Mouse (Mus musculus): ENCODE data around the gene Parp4. TPM values are rescaled to one million over a fixed set of nuclear protein-coding genes. Genes with fewer than 3 reads are reported as not detected.

Gene Parp4
- 0.80 and 1.1 TPM in 2 replicates for polyA plus RNA-seq (2014; fragmentation: Nextera tagmentation; extraction: Ambion mirVana)

DNA sequence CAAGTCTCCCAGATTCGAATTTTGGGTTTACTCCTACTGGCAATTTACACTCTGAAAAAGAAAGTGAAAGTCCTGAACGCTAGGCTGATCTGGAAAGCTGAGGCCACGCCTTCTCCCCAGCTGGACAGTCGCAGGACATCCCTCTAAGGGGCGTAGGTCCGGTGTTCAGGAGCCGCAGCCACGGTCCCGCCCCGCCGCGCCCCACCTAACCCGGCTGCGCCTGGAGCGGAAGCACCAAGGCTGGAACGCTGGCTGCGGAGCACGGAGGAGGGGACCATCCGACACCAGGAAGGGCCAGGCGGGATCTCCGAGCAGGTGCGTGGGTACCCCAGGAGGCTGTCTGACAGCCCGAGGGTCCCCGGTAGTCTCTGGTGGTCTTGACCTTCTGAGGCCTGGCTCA is at the start of gene Parp4, which contains the start of gene Cenpj:
Gene Parp4, plus strand, starts transcription at position 204 of the 400 bp plus-strand sequence.
Gene Cenpj, minus strand, starts transcription at position 10 of the 400 bp plus-strand sequence.
- WGBS = under 1% methylated on average over 24 of the region's 24 CpGs
- DNase-seq (ENCODE audit: low spot score) (peak; percentile 45), ATAC-seq (no peak)
- Histone ChIP-seq H3K36me3 (ENCODE audit: control insufficient read depth, insufficient read depth, low read length) (no peaks in the 10 kb centered on the region), H3K9ac (ENCODE audit: low read length) (peak within 1 kb of the TSS; percentile 62), H3K4me2 (ENCODE audit: low read length) (peak within 1 kb of the TSS; percentile 59), H3K27ac (ENCODE audit: low read depth, low read length) (no peak within 1 kb of the TSS), H3K4me1 (ENCODE audit: control insufficient read depth, insufficient read depth, low read length) (peaks cover 2% of the 10 kb centered on the region; the same call in 1 of the 2 replicates), H3K9me3 (replicated peaks; ENCODE audit: control insufficient read depth, low read length) (no peaks in the 10 kb centered on the region), H3K27me3 (replicated peaks; ENCODE audit: control insufficient read depth, insufficient read depth, low read length) (no peaks in the 10 kb centered on the region; the same call in 1 of the 2 replicates), H3K4me3 (ENCODE audit: low read depth, low read length) (peak within 1 kb of the TSS; percentile 36)

DNA sequence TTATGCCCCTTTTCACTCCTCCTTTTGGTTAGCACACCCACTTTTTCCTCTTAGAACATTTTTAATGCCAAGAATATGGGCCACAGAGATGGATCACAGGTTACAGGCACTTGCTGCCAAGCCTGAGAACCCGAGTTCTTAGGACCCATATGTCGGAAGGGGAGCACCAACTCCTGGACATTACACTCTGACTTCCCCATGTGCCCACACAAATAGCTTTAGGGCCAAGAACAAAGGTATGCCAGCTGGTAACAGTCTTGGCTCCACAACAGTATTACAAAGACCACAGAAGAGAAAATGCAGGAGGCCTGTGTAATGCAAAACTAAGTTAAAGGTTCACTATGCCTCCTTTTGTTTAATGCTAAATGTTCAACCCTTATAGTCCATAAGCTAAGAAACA is 44.6 kb upstream of the Parp4 start:
- ATAC-seq = no peak
- no peak overlapping the region for H3K4me2 ChIP-seq (ENCODE audit: low read length)
- no peak overlapping the region for H3K9ac ChIP-seq (ENCODE audit: low read length)
- H3K4me3 ChIP-seq (ENCODE audit: low read depth, low read length) = no peak overlapping the region
- WGBS = 89% methylated on average over 2 of the region's 2 CpGs
- H3K4me1 ChIP-seq (ENCODE audit: control insufficient read depth, insufficient read depth, low read length) = no peaks in the 10 kb centered on the region
- no peak for DNase-seq (ENCODE audit: low spot score)
- H3K36me3 ChIP-seq (ENCODE audit: control insufficient read depth, insufficient read depth, low read length) = peaks cover 64% of the 10 kb centered on the region
- no peaks in the 10 kb centered on the region for H3K9me3 ChIP-seq (replicated peaks; ENCODE audit: control insufficient read depth, low read length)
- H3K27ac ChIP-seq (ENCODE audit: low read depth, low read length) = no peak overlapping the region
- no peaks in the 10 kb centered on the region for H3K27me3 ChIP-seq (replicated peaks; ENCODE audit: control insufficient read depth, insufficient read depth, low read length)

DNA sequence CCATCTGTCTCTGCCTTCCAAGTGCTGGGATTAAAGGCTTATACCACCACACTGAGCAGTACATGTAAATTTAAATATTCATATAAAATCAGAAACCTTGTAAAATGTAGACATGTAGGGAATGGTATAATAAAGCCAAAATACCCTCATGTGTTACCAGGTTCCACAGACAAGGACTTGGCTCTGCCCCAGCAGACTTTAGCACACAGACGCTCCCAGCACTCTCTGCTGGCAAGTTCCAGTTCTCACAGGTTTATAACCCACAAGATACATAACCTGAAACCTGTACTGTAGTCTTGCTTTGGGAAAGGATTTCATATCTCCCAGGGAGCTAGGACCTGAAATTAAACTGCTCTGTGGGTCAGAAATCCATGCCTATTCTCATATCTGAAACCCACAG is 30.5 kb upstream of the Parp4 start:
- no peak overlapping the region for H3K27ac ChIP-seq (ENCODE audit: low read depth, low read length)
- peaks cover 22% of the 10 kb centered on the region for H3K36me3 ChIP-seq (ENCODE audit: control insufficient read depth, insufficient read depth, low read length)
- H3K9me3 ChIP-seq (replicated peaks; ENCODE audit: control insufficient read depth, low read length) = no peaks in the 10 kb centered on the region
- H3K27me3 ChIP-seq (replicated peaks; ENCODE audit: control insufficient read depth, insufficient read depth, low read length) = no peaks in the 10 kb centered on the region
- 82% methylated on average over 1 of the region's 1 CpGs for WGBS
- H3K4me3 ChIP-seq (ENCODE audit: low read depth, low read length) = no peak overlapping the region
- ATAC-seq (no peak), DNase-seq (ENCODE audit: low spot score) (peak; percentile 5)
- H3K9ac ChIP-seq (ENCODE audit: low read length) = no peak overlapping the region
- no peaks in the 10 kb centered on the region for H3K4me1 ChIP-seq (ENCODE audit: control insufficient read depth, insufficient read depth, low read length)
- no peak overlapping the region for H3K4me2 ChIP-seq (ENCODE audit: low read length)

DNA sequence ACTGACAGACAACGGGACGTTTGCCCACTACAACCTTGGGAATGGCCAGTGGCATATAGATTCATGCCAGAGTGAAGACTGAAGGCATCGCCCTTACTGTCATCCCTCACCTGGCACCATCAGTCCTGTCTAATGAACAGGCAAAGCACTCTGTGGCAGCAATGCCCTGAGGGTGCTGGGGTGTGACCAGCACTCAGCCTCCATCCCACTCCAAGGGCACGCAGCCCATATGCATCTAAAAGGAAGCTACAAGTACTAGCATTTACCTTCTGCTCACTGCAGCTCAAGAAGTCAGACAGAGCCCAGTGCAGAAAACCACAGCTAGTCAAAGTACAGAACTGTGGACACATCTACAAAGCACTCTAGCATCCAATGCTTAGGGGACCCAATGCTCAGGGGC is 29.9 kb upstream of the Parp4 start:
- H3K27me3 ChIP-seq (replicated peaks; ENCODE audit: control insufficient read depth, insufficient read depth, low read length) = no peaks in the 10 kb centered on the region
- H3K4me3 ChIP-seq (ENCODE audit: low read depth, low read length) = no peak overlapping the region
- no peaks in the 10 kb centered on the region for H3K4me1 ChIP-seq (ENCODE audit: control insufficient read depth, insufficient read depth, low read length)
- H3K4me2 ChIP-seq (ENCODE audit: low read length) = no peak overlapping the region
- H3K9ac ChIP-seq (ENCODE audit: low read length) = no peak overlapping the region
- H3K9me3 ChIP-seq (replicated peaks; ENCODE audit: control insufficient read depth, low read length) = no peaks in the 10 kb centered on the region
- no peak for DNase-seq (ENCODE audit: low spot score)
- WGBS = 91% methylated on average over 4 of the region's 4 CpGs
- peaks cover 25% of the 10 kb centered on the region for H3K36me3 ChIP-seq (ENCODE audit: control insufficient read depth, insufficient read depth, low read length)
- no peak overlapping the region for H3K27ac ChIP-seq (ENCODE audit: low read depth, low read length)
- no peak for ATAC-seq

DNA sequence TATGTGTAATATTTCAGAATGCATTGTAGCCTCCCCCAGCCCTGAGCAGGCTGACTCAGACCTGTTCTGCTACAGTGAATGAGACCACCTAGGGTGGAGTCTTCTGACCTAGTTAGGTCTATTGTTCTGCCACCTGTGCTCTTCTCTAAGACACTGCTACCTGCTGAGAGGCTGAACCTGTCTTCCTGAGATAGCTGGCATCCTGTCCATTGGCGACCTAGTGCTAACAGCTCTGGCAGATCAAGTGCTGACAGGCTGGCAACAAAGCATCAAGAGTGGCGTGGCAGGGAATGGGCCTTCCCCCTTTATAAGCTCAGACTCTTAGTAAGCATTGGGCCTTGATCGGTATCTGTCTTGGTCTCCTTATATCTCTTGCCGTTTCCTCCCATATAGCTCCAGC is 24.5 kb upstream of the Parp4 start:
- Histone ChIP-seq H3K27me3 (replicated peaks; ENCODE audit: control insufficient read depth, insufficient read depth, low read length) (no peaks in the 10 kb centered on the region), H3K4me3 (ENCODE audit: low read depth, low read length) (no peak overlapping the region), H3K36me3 (ENCODE audit: control insufficient read depth, insufficient read depth, low read length) (peaks cover 61% of the 10 kb centered on the region), H3K4me1 (ENCODE audit: control insufficient read depth, insufficient read depth, low read length) (no peaks in the 10 kb centered on the region), H3K4me2 (ENCODE audit: low read length) (no peak overlapping the region), H3K9me3 (replicated peaks; ENCODE audit: control insufficient read depth, low read length) (no peaks in the 10 kb centered on the region), H3K27ac (ENCODE audit: low read depth, low read length) (no peak overlapping the region), H3K9ac (ENCODE audit: low read length) (no peak overlapping the region)
- no peak for DNase-seq (ENCODE audit: low spot score)
- WGBS = 91% methylated on average over 4 of the region's 4 CpGs
- no peak for ATAC-seq

DNA sequence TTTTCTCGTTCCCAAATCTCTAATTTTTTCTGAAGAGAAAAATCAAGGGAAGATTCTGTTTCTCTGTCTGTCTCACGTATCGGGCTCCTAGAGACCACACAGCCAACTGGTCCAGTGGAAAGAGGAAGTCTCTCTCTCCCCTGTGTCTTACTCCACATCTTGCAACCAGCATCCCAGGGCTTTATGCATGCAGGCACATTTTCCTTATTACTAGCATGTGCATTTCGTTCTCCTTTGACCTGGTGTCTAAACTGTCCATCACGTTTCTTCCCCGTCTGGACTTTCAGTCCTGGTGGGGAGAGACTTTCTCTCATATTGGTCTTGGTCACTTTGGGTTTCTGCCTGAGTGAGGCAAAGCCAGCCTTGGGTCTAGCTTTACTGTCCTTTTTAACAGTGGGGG is 22.5 kb upstream of the Parp4 start:
- Histone ChIP-seq H3K4me1 (ENCODE audit: control insufficient read depth, insufficient read depth, low read length) (no peaks in the 10 kb centered on the region), H3K27me3 (replicated peaks; ENCODE audit: control insufficient read depth, insufficient read depth, low read length) (no peaks in the 10 kb centered on the region), H3K27ac (ENCODE audit: low read depth, low read length) (no peak overlapping the region), H3K9me3 (replicated peaks; ENCODE audit: control insufficient read depth, low read length) (no peaks in the 10 kb centered on the region), H3K4me3 (ENCODE audit: low read depth, low read length) (no peak overlapping the region), H3K36me3 (ENCODE audit: control insufficient read depth, insufficient read depth, low read length) (peaks cover 70% of the 10 kb centered on the region), H3K9ac (ENCODE audit: low read length) (no peak overlapping the region), H3K4me2 (ENCODE audit: low read length) (no peak overlapping the region)
- DNase-seq (ENCODE audit: low spot score) (no peak), ATAC-seq (no peak)
- WGBS = 92% methylated on average over 6 of the region's 6 CpGs

DNA sequence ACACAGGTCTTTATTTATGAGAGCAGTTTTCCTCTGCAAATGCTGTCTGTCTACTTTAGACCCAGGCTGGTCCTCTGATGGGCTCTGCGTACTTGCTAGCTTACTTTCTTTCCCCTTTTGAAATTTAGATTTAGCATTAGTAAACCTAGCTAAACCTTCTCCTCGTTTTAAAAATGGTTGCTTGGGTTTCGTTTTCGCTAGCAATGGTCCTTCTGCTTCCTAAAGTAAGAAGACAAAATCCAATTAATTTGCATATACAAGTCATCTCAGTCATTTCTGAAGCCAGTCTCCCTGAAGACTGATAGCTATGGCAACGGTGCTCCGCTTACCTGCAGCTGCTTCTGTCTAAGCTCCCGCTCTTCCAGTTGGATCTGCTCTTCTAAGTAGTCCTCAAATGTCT is 22.1 kb upstream of the Parp4 start:
- H3K9ac ChIP-seq (ENCODE audit: low read length) = no peak overlapping the region
- H3K4me3 ChIP-seq (ENCODE audit: low read depth, low read length) = no peak overlapping the region
- ATAC-seq (no peak), DNase-seq (ENCODE audit: low spot score) (no peak)
- no peaks in the 10 kb centered on the region for H3K9me3 ChIP-seq (replicated peaks; ENCODE audit: control insufficient read depth, low read length)
- H3K27ac ChIP-seq (ENCODE audit: low read depth, low read length) = no peak overlapping the region
- WGBS = 93% methylated on average over 7 of the region's 7 CpGs
- no peaks in the 10 kb centered on the region for H3K4me1 ChIP-seq (ENCODE audit: control insufficient read depth, insufficient read depth, low read length)
- H3K27me3 ChIP-seq (replicated peaks; ENCODE audit: control insufficient read depth, insufficient read depth, low read length) = no peaks in the 10 kb centered on the region
- H3K36me3 ChIP-seq (ENCODE audit: control insufficient read depth, insufficient read depth, low read length) = peaks cover 75% of the 10 kb centered on the region
- H3K4me2 ChIP-seq (ENCODE audit: low read length) = no peak overlapping the region

DNA sequence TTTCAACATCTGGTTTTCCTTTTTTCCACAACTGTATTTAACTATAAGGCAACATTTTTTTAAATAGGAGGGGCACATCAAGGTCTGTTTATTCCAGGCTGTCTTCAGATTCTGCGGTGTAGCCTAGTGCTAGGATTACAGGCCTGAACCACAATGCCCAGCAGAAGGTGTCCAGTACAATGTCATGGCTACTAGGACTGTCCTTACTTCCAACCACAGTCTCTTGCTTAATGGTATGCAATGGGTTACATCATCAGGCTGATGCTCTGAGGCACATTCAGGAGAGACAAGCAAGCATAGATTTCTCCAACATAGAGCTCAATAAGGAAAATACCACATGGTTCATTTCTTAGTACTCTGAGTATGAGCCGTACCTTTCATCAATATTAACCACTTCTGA is 20.7 kb upstream of the Parp4 start:
- no peak for ATAC-seq

DNA sequence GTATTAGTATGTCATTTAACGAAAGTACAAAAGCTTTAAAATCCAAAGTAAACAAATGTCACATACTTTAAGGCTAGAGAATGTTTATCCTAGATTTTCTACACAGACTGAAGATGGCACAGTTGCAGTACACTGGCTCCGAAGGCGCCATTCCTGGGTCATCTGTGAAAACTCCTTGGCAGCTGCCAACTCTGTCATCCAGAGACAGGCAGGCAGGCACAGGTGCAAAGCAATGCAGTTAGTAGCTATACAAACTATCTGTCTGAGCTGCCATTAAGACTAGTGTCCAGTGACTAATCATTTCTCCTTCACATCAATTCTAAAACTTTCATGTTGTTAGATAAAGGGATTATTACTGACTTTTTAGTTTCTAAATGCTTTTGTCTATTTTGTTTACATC is 16.3 kb upstream of the Parp4 start:
- no peaks in the 10 kb centered on the region for H3K9me3 ChIP-seq (replicated peaks; ENCODE audit: control insufficient read depth, low read length)
- no peak for DNase-seq (ENCODE audit: low spot score)
- no peak for ATAC-seq
- peaks cover 47% of the 10 kb centered on the region for H3K36me3 ChIP-seq (ENCODE audit: control insufficient read depth, insufficient read depth, low read length)
- H3K9ac ChIP-seq (ENCODE audit: low read length) = no peak overlapping the region
- no peak overlapping the region for H3K4me2 ChIP-seq (ENCODE audit: low read length)
- no peaks in the 10 kb centered on the region for H3K4me1 ChIP-seq (ENCODE audit: control insufficient read depth, insufficient read depth, low read length)
- H3K27ac ChIP-seq (ENCODE audit: low read depth, low read length) = no peak overlapping the region
- 98% methylated on average over 3 of the region's 3 CpGs for WGBS
- H3K27me3 ChIP-seq (replicated peaks; ENCODE audit: control insufficient read depth, insufficient read depth, low read length) = no peaks in the 10 kb centered on the region
- no peak overlapping the region for H3K4me3 ChIP-seq (ENCODE audit: low read depth, low read length)

More for the DNA sequence above, 20.7 kb upstream of the Parp4 start:
- Histone ChIP-seq H3K27ac (ENCODE audit: low read depth, low read length) (no peak overlapping the region), H3K4me3 (ENCODE audit: low read depth, low read length) (no peak overlapping the region), H3K4me2 (ENCODE audit: low read length) (no peak overlapping the region), H3K4me1 (ENCODE audit: control insufficient read depth, insufficient read depth, low read length) (no peaks in the 10 kb centered on the region), H3K27me3 (replicated peaks; ENCODE audit: control insufficient read depth, insufficient read depth, low read length) (no peaks in the 10 kb centered on the region), H3K9ac (ENCODE audit: low read length) (no peak overlapping the region), H3K36me3 (ENCODE audit: control insufficient read depth, insufficient read depth, low read length) (peaks cover 68% of the 10 kb centered on the region), H3K9me3 (replicated peaks; ENCODE audit: control insufficient read depth, low read length) (no peaks in the 10 kb centered on the region)
- no peak for DNase-seq (ENCODE audit: low spot score)
- 95% methylated on average over 2 of the region's 2 CpGs for WGBS

Measured in forebrain, embryonic 14.5 days (tissue).